ENCODE assay signal across 21 mouse cellular contexts in the genomic region with DNA sequence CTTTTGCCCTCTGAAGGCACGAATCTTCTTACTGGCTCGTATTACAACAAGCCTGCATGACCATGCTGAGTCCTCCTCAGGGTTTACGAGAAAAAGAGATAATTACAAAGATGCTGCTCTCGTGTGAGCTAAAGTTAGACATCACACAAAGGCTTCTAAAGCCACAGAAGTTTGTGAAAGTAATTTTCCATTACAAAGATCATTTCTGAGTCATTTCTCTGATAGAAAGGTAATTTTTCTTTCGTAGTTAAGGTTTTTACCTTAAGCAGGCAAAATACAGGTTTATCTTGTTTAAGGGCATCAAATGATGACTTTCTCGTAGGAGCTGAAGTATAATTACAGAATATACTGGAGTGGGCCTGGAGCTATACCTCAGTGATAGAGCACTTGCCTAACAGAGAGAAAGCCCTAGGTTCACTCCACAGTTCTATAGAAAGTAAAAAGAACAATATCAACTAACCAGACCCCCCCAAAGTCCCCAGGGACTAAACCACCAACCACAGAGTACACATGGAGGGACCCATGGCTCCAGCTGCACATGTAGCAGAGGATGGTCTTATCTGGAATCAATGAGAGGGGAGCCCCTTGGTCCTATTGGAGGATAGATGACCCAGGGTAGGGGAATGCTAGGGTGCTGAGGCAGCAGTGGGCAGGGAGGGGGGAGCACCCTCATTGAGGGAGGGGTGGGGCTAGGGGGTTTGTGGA. TPM values are rescaled to one million over a fixed set of nuclear protein-coding genes. Genes with fewer than 3 reads are reported as not detected.
DNase-seq lines count a peak whose midpoint lies in the region; ATAC-seq and TF ChIP-seq lines count a peak whose summit lies in the region.
"Had no signal": no experiment of that assay in that cellular context is flagged by ENCODE, and none has a peak within 500 bp of the region (broad histone marks: within the 10 kb centered on the region; RNA-seq: fewer than 3 reads in every experiment).

No protein-coding gene starts in this region.

- peak; percentile 66 for TF ChIP-seq EP300 in CH12.LX (IDR thresholded peaks at IDR 0.05; ENCODE audit: low read length)
- no peak for TF ChIP-seq EP300 in stomach, postnatal 0 days (optimal IDR thresholded peaks at IDR 0.05)

- ATAC-seq in inflammation-experienced regulatory T-cells, adult 6 months, result peak; percentile 60
- no peak for ATAC-seq in stomach, postnatal 0 days (ENCODE audit: low FRiP score, low TSS enrichment)
- ATAC-seq: forebrain, postnatal 0 days; Patski had no signal

- no peak for TF ChIP-seq POLR2A in CH12.LX (IDR thresholded peaks at IDR 0.05; ENCODE audit: low read depth, low read length)

- dilution Hi-C loops in CH12.LX (cut with MboI; ENCODE audit: extremely low pct_ligation_motif_present, extremely low pct_unique_long_range_greater_than_20kb, low sequenced_read_pairs), result no loop called here

- peak overlapping the region; percentile 35; the same call in 1 of the 2 replicates for H3K27ac ChIP-seq in gastrocnemius, adult 2 months
- no peak overlapping the region for H3K27ac ChIP-seq in CH12.LX (ENCODE audit: insufficient read depth, low read depth)
- H3K27ac ChIP-seq in stomach, postnatal 0 days (replicated peaks), result no peak overlapping the region
- H3K27ac ChIP-seq: embryonic facial prominence, embryonic 12.5 days; forebrain, embryonic 12.5 days; hindbrain, embryonic 15.5 days had no signal

- TF ChIP-seq CTCF in gastrocnemius, adult 2 months (IDR thresholded peaks at IDR 0.05), result no peak
- TF ChIP-seq CTCF in CH12.LX (conservative IDR thresholded peaks at IDR 0.05 in 1 of 2, IDR thresholded peaks at IDR 0.05 in 1 of 2; ENCODE audit: low read depth in 2 of 2, low read length in 2 of 2), result no peak
- no peak for TF ChIP-seq CTCF in stomach, postnatal 0 days (IDR thresholded peaks at IDR 0.05; ENCODE audit: low read depth)

- peaks cover 2% of the 10 kb centered on the region for H3K9me3 ChIP-seq in CH12.LX (replicated peaks; ENCODE audit: low read length)
- H3K9me3 ChIP-seq in stomach, postnatal 0 days (ENCODE audit: control insufficient read depth, low read length), result no peaks in the 10 kb centered on the region
- H3K9me3 ChIP-seq: embryonic facial prominence, embryonic 12.5 days; forebrain, embryonic 12.5 days; heart, embryonic 12.5 days; hindbrain, embryonic 15.5 days had no signal

- no peak overlapping the region for H3K4me3 ChIP-seq in gastrocnemius, adult 2 months
- peak overlapping the region in 1 of 3 experiments; percentile 17 for H3K4me3 ChIP-seq in CH12.LX (replicated peaks in 1 of 3; ENCODE audit: low read depth in 2 of 3, low read length in 2 of 3, poor library complexity in 1 of 3)
- no peak overlapping the region for H3K4me3 ChIP-seq in stomach, postnatal 0 days (ENCODE audit: low read depth, low read length)
- H3K4me3 ChIP-seq: embryonic facial prominence, embryonic 12.5 days; forebrain, embryonic 12.5 days; heart, embryonic 12.5 days; hindbrain, embryonic 15.5 days had no signal

- H3K4me1 ChIP-seq in CH12.LX (ENCODE audit: control insufficient read depth in 1 of 2, insufficient read depth in 2 of 2), result peaks cover 17 to 53% of the 10 kb centered on the region in 2 experiments
- H3K4me1 ChIP-seq in stomach, postnatal 0 days (replicated peaks; ENCODE audit: control insufficient read depth, insufficient read depth), result no peaks in the 10 kb centered on the region
- H3K4me1 ChIP-seq: embryonic facial prominence, embryonic 12.5 days; hindbrain, embryonic 15.5 days had no signal

- H3K27me3 ChIP-seq in CH12.LX (replicated peaks), result no peaks in the 10 kb centered on the region
- no peaks in the 10 kb centered on the region for H3K27me3 ChIP-seq in stomach, postnatal 0 days (ENCODE audit: control insufficient read depth, insufficient read depth, low read length)
- H3K27me3 ChIP-seq: embryonic facial prominence, embryonic 12.5 days; forebrain, embryonic 12.5 days; heart, embryonic 12.5 days; hindbrain, embryonic 15.5 days; Patski had no signal

- in situ Hi-C loops in CH12.LX (cut with MboI; ENCODE audit: low pct_ligation_motif_present, low pct_unique_long_range_greater_than_20kb, low sequenced_read_pairs), result no loop called here

- 55% methylated on average over 6 of the region's 6 CpGs for WGBS in stomach, postnatal 0 days

- no peak for DNase-seq in gastrocnemius, adult 2 months
- no peak for DNase-seq in gastrocnemius, postnatal 14 days
- peak; percentile 56 to 61 for DNase-seq in B cell, adult 2 months
- DNase-seq in CH12.LX (ENCODE audit: extremely low read depth), result peak; percentile 67
- no peak for DNase-seq in adrenal gland, adult 8-10 months
- no peak for DNase-seq in stomach, postnatal 0 days (ENCODE audit: low spot score)
- no peak for DNase-seq in kidney, adult 18-20 months
- DNase-seq: adrenal gland, adult 2 months; adrenal gland, postnatal 36 days; cerebellum, adult 2 months; cerebellum, postnatal 10 days; forebrain, postnatal 0 days; gastrocnemius, postnatal 36 days; heart, adult 18-20 months; kidney, adult 11 months had no signal

- intact Hi-C loops in gastrocnemius, adult 2 months (cut with DNase I), result no loop called here
- intact Hi-C loops in gastrocnemius, postnatal 14 days (cut with DNase I; ENCODE audit: low total_unique reads), result no loop called here

- no peaks in the 10 kb centered on the region for H3K79me2 ChIP-seq in CH12.LX (replicated peaks; ENCODE audit: control insufficient read depth, extremely low read depth, insufficient read depth, poor library complexity, severe bottlenecking)

- H3K36me3 ChIP-seq in CH12.LX (replicated peaks in 1 of 2; ENCODE audit: control insufficient read depth in 1 of 2, insufficient read depth in 1 of 2, low read length in 1 of 2), result no peaks in the 10 kb centered on the region
- no peaks in the 10 kb centered on the region for H3K36me3 ChIP-seq in stomach, postnatal 0 days (ENCODE audit: control insufficient read depth, insufficient read depth, low read length)
- H3K36me3 ChIP-seq: embryonic facial prominence, embryonic 12.5 days; forebrain, embryonic 12.5 days; heart, embryonic 12.5 days; hindbrain, embryonic 15.5 days had no signal

- H3K9ac ChIP-seq in CH12.LX (ENCODE audit: insufficient read depth, low read depth), result 0 out of 2 replicates have a peak overlapping the region, but pooled peaks have one; percentile 28
- H3K9ac ChIP-seq in stomach, postnatal 0 days (ENCODE audit: low read length), result no peak overlapping the region
- H3K9ac ChIP-seq: embryonic facial prominence, embryonic 12.5 days; forebrain, embryonic 12.5 days; forebrain, postnatal 0 days; heart, embryonic 12.5 days; hindbrain, embryonic 15.5 days had no signal

- peak overlapping the region; percentile 51 for H3K4me2 ChIP-seq in CH12.LX (ENCODE audit: insufficient read depth, low read depth, poor library complexity, severe bottlenecking)
- H3K4me2 ChIP-seq in stomach, postnatal 0 days (replicated peaks; ENCODE audit: low read depth), result no peak overlapping the region
- H3K4me2 ChIP-seq: embryonic facial prominence, embryonic 12.5 days; forebrain, embryonic 12.5 days; heart, embryonic 12.5 days; hindbrain, embryonic 15.5 days had no signal

- no peak for TF ChIP-seq RAD21 in CH12.LX (IDR thresholded peaks at IDR 0.05; ENCODE audit: low read depth, low read length)

TF ChIP-seq in CH12.LX, 34 proteins besides CTCF, POLR2A, EP300 and RAD21 (continues in another document):
- TF ChIP-seq MAZ (IDR thresholded peaks at IDR 0.05; ENCODE audit: low read depth, low read length) (no peak), JUN (IDR thresholded peaks at IDR 0.05; ENCODE audit: insufficient read depth, low read depth, low read length) (peak; percentile 39; the same call in 1 of the 2 replicates), USF1 (IDR thresholded peaks at IDR 0.05; ENCODE audit: low read depth, low read length) (no peak), SMC3 (IDR thresholded peaks at IDR 0.05; ENCODE audit: low read depth, low read length) (no peak), UBTF (IDR thresholded peaks at IDR 0.05; ENCODE audit: low read depth, low read length) (no peak), GABPA (IDR thresholded peaks at IDR 0.05; ENCODE audit: insufficient replicate concordance, low read depth, low read length) (no peak), E2F4 (IDR thresholded peaks at IDR 0.05; ENCODE audit: insufficient replicate concordance, low read depth, low read length) (no peak), ETS1 (conservative IDR thresholded peaks at IDR 0.05; ENCODE audit: low read depth, low read length) (peak; percentile 60), NRF1 (IDR thresholded peaks at IDR 0.05; ENCODE audit: low read depth, low read length) (no peak), PAX5 (IDR thresholded peaks at IDR 0.05; ENCODE audit: low read length) (no peak), ZMIZ1 (IDR thresholded peaks at IDR 0.05; ENCODE audit: low read depth, low read length) (no peak), IRF4 (IDR thresholded peaks at IDR 0.05; ENCODE audit: low read depth, low read length) (peak; percentile 50; the same call in 1 of the 2 replicates), MEF2A (IDR thresholded peaks at IDR 0.05; ENCODE audit: borderline replicate concordance, low read depth, low read length) (peak; percentile 56), ELF1 (IDR thresholded peaks at IDR 0.05; ENCODE audit: low read depth, low read length) (no peak), BHLHE40 (IDR thresholded peaks at IDR 0.05; ENCODE audit: low read depth, low read length) (peak; percentile 79), HCFC1 (IDR thresholded peaks at IDR 0.05; ENCODE audit: low read depth, low read length) (no peak), JUND (conservative IDR thresholded peaks at IDR 0.05; ENCODE audit: low read depth, low read length) (peak; percentile 58)

RNA-seq across cellular contexts. Expression of gene Rb1, which starts 14.6 kb away (rescaled TPM):
- total RNA-seq in gastrocnemius, adult 2 months (2021), result 10 to 100 TPM; 14.4 to 20.1 TPM
- total RNA-seq in gastrocnemius, postnatal 14 days (2021), result 10 to 100 TPM; 18.1 to 20.2 TPM
- total RNA-seq in CH12.LX (2012; rRNA removed) (10.7 and 15.2 TPM in 2 replicates), CH12.LX (2014; rRNA removed) (16.7 and 19.3 TPM in 2 replicates)
- 13.6 TPM in 2 replicates for polyA plus RNA-seq in CH12.LX (2012; ENCODE audit: insufficient read length, low read depth)
- 100 to 1,000 TPM in 1 of 3 experiments, 10 to 100 TPM in 2; 21.9 to 113 (median 85.4) TPM for polyA plus RNA-seq in inflammation-experienced regulatory T-cells, adult 6 months (2017; shearing (Covaris generic))
- total RNA-seq in adrenal gland, adult 8-10 months (2022), result 10 to 100 TPM; 13.3 to 30.4 (median 20.9) TPM
- 13.8 and 15.4 TPM in 2 replicates for polyA plus RNA-seq in stomach, postnatal 0 days (2015; fragmentation: Nextera tagmentation; extraction: Ambion mirVana)

RNA-seq across cellular contexts. Expression of gene Itm2b, which starts 44.9 kb away (rescaled TPM):
- 100 to 1,000 TPM; 255 to 336 TPM for total RNA-seq in gastrocnemius, adult 2 months (2021)
- 100 to 1,000 TPM; 330 to 339 TPM for total RNA-seq in gastrocnemius, postnatal 14 days (2021)
- 191 and 305 TPM in 2 replicates for total RNA-seq in CH12.LX (2012; rRNA removed)
- total RNA-seq in CH12.LX (2014; rRNA removed), result 190 and 212 TPM in 2 replicates
- polyA plus RNA-seq in CH12.LX (2012; ENCODE audit: insufficient read length, low read depth), result 234 and 254 TPM in 2 replicates
- polyA plus RNA-seq in inflammation-experienced regulatory T-cells, adult 6 months (2017; shearing (Covaris generic)), result 1,000 to 10,000 TPM in 2 of 3 experiments, 100 to 1,000 TPM in 1; 933 to 1,139 (median 1,095) TPM
- total RNA-seq in adrenal gland, adult 8-10 months (2022), result 1,000 to 10,000 TPM in 2 of 4 experiments, 100 to 1,000 TPM in 2; 972 to 1,094 (median 1,035) TPM
- 1,381 and 1,408 TPM in 2 replicates for polyA plus RNA-seq in stomach, postnatal 0 days (2015; fragmentation: Nextera tagmentation; extraction: Ambion mirVana)

Comparison
In these comparisons a context has a peak if more than half of its experiments do, and no peak if none do; other contexts are left out.
1. DNase-seq: peak in B cell, adult 2 months (2 of 2) and CH12.LX (single experiment); none in gastrocnemius, adult 2 months (single experiment), gastrocnemius, postnatal 14 days (single experiment), adrenal gland, adult 8-10 months (single experiment), stomach, postnatal 0 days (single experiment) and kidney, adult 18-20 months (single experiment).